Mouse (Mus musculus): ENCODE data around the gene Pde4a. TPM values are rescaled to one million over a fixed set of nuclear protein-coding genes. Genes with fewer than 3 reads are reported as not detected.
A peak's percentile ranks its signal among the peaks of the same experiment; 100 is the strongest.

Gene Pde4a
- 42.7 and 44.5 TPM in 2 replicates for polyA plus RNA-seq (2015; fragmentation: Nextera tagmentation; extraction: Ambion mirVana)

DNA sequence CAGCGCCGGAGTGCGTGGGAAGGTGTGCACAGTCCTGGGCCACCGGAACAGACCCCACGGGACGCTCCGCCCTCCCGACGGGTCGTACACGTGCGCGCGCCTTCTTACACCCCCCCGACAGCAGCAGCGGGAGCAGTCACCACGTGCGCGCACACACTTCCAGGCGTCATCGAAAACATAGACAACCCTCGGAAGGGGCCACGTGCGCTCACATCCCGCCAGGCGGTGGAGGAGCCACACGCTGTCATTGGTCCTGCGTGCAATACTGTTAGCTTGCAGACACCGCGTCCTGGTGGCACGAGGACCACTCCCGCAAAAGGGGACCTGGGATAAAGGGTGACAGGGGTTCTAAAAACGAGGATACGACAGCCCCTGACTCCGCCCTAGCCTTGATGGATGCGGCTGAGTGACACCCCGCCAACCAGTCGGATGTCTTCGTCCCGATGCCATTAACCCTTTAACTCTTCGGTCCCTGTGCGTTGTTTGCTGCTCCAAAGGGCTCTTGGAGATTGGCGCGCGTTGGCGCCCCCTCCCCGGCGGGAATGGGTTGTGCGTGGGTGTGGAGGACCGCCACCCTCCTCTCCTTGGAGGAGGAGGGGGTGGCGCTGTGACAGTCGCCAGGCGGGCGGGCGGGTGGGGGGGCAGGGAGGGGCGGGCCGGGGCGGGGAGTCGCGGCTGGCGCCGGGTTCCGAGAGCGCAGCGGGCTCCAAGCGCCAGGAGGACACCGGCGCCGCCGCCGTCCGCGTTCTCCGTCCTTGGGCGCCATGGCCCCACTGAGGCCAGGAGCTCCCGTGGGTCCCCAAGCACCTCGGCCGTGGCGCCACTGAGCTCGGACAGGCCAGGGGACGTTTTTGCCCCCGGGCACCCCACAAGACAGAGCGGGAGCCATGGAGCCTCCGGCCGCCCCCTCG lies at the start of gene Pde4a:
Gene Pde4a (plus strand): TSS at position 674 of the 911 bp plus-strand sequence.
- Histone ChIP-seq H3K9ac (peak within 1 kb of the TSS; percentile 28), H3K4me2 (peak within 1 kb of the TSS; percentile 69), H3K4me3 (peak within 1 kb of the TSS; percentile 45), H3K27me3 (replicated peaks) (peaks cover 69% of the 10 kb centered on the region), H3K9me3 (no peaks in the 10 kb centered on the region), H3K36me3 (replicated peaks) (no peaks in the 10 kb centered on the region), H3K27ac (no peak within 1 kb of the TSS), H3K4me1 (peaks cover 38% of the 10 kb centered on the region)
- ATAC-seq (replicated peaks) = peak; percentile 49
- WGBS = under 1% methylated on average over 80 of the region's 86 CpGs

DNA sequence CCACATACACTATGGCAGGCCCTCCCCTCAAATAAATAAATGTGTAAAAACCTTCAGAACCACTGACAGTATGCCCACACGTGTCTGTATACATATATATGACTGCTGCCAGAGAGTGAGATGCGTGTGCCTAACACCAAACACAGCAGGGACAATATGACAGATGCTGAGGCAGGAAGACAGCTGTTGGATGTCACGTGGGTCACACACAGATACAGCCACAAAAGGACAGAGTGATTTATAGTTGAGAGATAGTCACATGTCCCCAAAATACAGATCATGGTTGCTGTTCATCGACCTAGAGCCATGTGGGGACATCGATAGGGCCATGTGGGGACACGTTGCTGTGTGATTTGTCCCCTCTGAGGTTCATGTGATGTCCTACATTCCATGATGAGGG lies 48.4 kb upstream of the Pde4a start:
- no peak for ATAC-seq (replicated peaks)

DNA sequence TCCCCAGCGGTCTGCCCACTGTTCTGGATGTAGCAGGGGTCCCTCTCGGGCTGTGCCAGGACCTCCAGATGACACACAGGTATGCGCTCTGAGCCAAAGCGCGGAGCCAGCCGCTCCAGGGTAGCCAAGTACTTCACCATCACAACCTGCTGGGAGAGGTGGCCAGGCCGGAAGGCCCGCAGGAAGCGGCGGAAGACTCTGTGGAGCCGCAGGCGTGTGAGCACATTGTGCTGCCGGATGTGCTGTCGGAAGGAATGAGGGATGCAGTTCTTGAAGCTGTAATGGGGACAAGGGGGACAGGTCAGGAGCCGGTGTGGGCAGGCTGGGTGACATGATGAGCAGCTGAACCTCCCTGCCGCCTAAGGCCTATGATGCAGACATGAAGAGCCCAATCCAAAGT lies 44.0 kb upstream of the Pde4a start:
- Histone ChIP-seq H3K9me3 (no peaks in the 10 kb centered on the region), H3K27ac (no peak overlapping the region), H3K4me2 (no peak overlapping the region), H3K9ac (no peak overlapping the region), H3K4me1 (no peaks in the 10 kb centered on the region), H3K36me3 (replicated peaks) (peaks cover 20% of the 10 kb centered on the region), H3K27me3 (replicated peaks) (no peaks in the 10 kb centered on the region), H3K4me3 (no peak overlapping the region)
- WGBS = 90% methylated on average over 16 of the region's 16 CpGs
- no peak for ATAC-seq (replicated peaks)

More for the DNA sequence above, 48.4 kb upstream of the Pde4a start:
- no peaks in the 10 kb centered on the region for H3K4me1 ChIP-seq
- no peaks in the 10 kb centered on the region for H3K27me3 ChIP-seq (replicated peaks)
- no peak overlapping the region for H3K4me2 ChIP-seq
- no peak overlapping the region for H3K27ac ChIP-seq
- WGBS = 85% methylated on average over 6 of the region's 6 CpGs
- H3K36me3 ChIP-seq (replicated peaks) = 0 out of 2 replicates have a peak, but pooled peaks cover 7% of the 10 kb centered on the region
- no peak overlapping the region for H3K9ac ChIP-seq
- no peaks in the 10 kb centered on the region for H3K9me3 ChIP-seq
- H3K4me3 ChIP-seq = no peak overlapping the region

GRCm38 (mm10) chr9:21124837-21125236 lies 40.7 kb upstream of the Pde4a start:
- Histone ChIP-seq H3K27me3 (replicated peaks) (no peaks in the 10 kb centered on the region), H3K27ac (no peak overlapping the region), H3K4me3 (no peak overlapping the region), H3K4me1 (no peaks in the 10 kb centered on the region), H3K4me2 (no peak overlapping the region), H3K9ac (no peak overlapping the region), H3K36me3 (replicated peaks) (peaks cover 24% of the 10 kb centered on the region), H3K9me3 (no peaks in the 10 kb centered on the region)
- 83% methylated on average over 5 of the region's 5 CpGs for WGBS
- no peak for ATAC-seq (replicated peaks)

GRCm38 (mm10) chr9:21125502-21126258 lies 39.8 kb upstream of the Pde4a start:
- ATAC-seq (replicated peaks) = no peak
- Histone ChIP-seq H3K36me3 (replicated peaks) (peaks cover 24% of the 10 kb centered on the region), H3K9ac (no peak overlapping the region), H3K27me3 (replicated peaks) (no peaks in the 10 kb centered on the region), H3K4me1 (peaks cover 6% of the 10 kb centered on the region), H3K27ac (no peak overlapping the region), H3K4me2 (no peak overlapping the region), H3K4me3 (no peak overlapping the region), H3K9me3 (no peaks in the 10 kb centered on the region)
- 94% methylated on average over 9 of the region's 9 CpGs for WGBS

DNA sequence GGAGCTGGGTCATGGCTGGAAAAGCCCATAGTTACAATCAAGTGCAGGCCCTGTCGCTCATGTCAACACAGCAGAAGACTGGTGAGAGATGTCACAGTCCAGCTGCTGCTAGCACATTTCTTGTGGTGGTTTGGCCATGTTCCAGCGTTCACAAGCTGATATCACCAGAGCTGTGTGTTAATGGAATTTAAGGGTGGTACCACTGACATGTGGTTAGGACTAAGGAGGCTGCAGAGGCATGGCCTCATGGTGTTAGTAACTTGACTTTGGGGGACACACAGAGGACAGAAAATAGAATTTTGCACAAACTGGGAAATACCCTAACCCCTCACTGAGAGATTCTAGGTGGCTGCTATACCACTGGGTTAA lies 39.3 kb upstream of the Pde4a start:
- no peak overlapping the region for H3K27ac ChIP-seq
- H3K4me3 ChIP-seq = no peak overlapping the region
- no peaks in the 10 kb centered on the region for H3K9me3 ChIP-seq
- no peak overlapping the region for H3K4me2 ChIP-seq
- no peaks in the 10 kb centered on the region for H3K27me3 ChIP-seq (replicated peaks)
- H3K9ac ChIP-seq = no peak overlapping the region
- 83% methylated on average over 2 of the region's 2 CpGs for WGBS
- ATAC-seq (replicated peaks) = no peak
- H3K4me1 ChIP-seq = peaks cover 6% of the 10 kb centered on the region
- peaks cover 24% of the 10 kb centered on the region for H3K36me3 ChIP-seq (replicated peaks)

- peak within 1 kb of the TSS; percentile 62 for H3K27ac ChIP-seq
- ATAC-seq (replicated peaks) = peak; percentile 97
- peaks cover 6% of the 10 kb centered on the region for H3K4me1 ChIP-seq
- H3K4me3 ChIP-seq = peak within 1 kb of the TSS; percentile 63
- 6% methylated on average over 37 of the region's 37 CpGs for WGBS
- H3K27me3 ChIP-seq (replicated peaks) = no peaks in the 10 kb centered on the region
- no peaks in the 10 kb centered on the region for H3K9me3 ChIP-seq
- peak within 1 kb of the TSS; percentile 48 for H3K9ac ChIP-seq
- peak within 1 kb of the TSS; percentile 68 for H3K4me2 ChIP-seq
- peaks cover 6% of the 10 kb centered on the region for H3K36me3 ChIP-seq (replicated peaks)
Observed at GRCm38 (mm10) chr9:21131059-21131956, 34.2 kb upstream of the Pde4a start, which contains the start of gene Tyk2. TSS of gene Tyk2 (minus strand) at chr9:21131243.

- Histone ChIP-seq H3K27ac (no peak overlapping the region), H3K4me1 (peaks cover 6% of the 10 kb centered on the region), H3K4me3 (no peak overlapping the region), H3K9me3 (no peaks in the 10 kb centered on the region), H3K4me2 (no peak overlapping the region), H3K27me3 (replicated peaks) (no peaks in the 10 kb centered on the region), H3K36me3 (replicated peaks) (no peaks in the 10 kb centered on the region), H3K9ac (no peak overlapping the region)
- no peak for ATAC-seq (replicated peaks)
- WGBS = 84% methylated on average over 12 of the region's 12 CpGs
Observed at GRCm38 (mm10) chr9:21132102-21132775, 33.3 kb upstream of the Pde4a start.

DNA sequence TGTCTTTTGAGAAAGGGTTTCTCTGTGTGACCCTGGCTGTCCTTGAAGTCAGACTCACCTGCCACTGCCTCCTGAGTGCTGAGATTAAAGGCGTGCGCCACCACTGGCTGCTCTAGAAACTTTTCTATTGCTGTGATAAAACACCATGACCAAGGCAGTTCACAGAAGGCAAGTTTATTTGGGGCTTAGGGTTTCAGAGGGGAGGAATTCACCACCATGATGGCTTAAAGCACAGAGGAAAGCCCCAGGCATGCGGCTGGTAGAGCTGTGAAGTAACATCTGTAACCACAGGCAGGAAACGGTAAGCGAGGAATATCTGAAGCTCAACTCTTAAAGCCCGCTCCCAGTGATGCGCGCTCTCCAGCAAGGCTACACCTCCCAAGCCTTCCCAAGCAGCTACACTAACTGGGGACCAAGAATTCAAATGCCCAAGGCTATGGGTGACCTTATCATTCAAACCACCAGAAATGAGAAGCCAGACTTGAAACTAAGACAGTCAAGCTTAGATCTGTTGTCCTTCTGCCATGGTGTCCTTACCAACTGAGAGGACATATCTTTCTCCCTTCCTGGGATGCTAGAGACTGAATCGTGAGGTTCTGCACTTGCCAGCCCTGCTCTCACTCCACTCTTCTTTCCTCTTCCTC lies 32.3 kb upstream of the Pde4a start:
- no peak overlapping the region for H3K9ac ChIP-seq
- no peaks in the 10 kb centered on the region for H3K9me3 ChIP-seq
- peaks cover 6% of the 10 kb centered on the region for H3K4me1 ChIP-seq
- no peak overlapping the region for H3K27ac ChIP-seq
- 84% methylated on average over 9 of the region's 9 CpGs for WGBS
- H3K4me3 ChIP-seq = no peak overlapping the region
- ATAC-seq (replicated peaks) = no peak
- H3K36me3 ChIP-seq (replicated peaks) = no peaks in the 10 kb centered on the region
- H3K27me3 ChIP-seq (replicated peaks) = no peaks in the 10 kb centered on the region
- no peak overlapping the region for H3K4me2 ChIP-seq

GRCm38 (mm10) chr9:21134595-21135328 lies 30.8 kb upstream of the Pde4a start:
- Histone ChIP-seq H3K4me3 (no peak overlapping the region), H3K27ac (no peak overlapping the region), H3K4me2 (no peak overlapping the region), H3K4me1 (peaks cover 6% of the 10 kb centered on the region), H3K27me3 (replicated peaks) (no peaks in the 10 kb centered on the region), H3K36me3 (replicated peaks) (peaks cover 11% of the 10 kb centered on the region; the same call in 1 of the 2 replicates), H3K9ac (no peak overlapping the region), H3K9me3 (no peaks in the 10 kb centered on the region)
- WGBS = 74% methylated on average over 9 of the region's 9 CpGs
- no peak for ATAC-seq (replicated peaks)

Measured in midbrain, embryonic 15.5 days (tissue).